Mouse (Mus musculus) c-Kit-positive CD71-positive TER-119-positive erythroid progenitor cells, embryonic 14.5 days (primary cell): ENCODE data around the gene Trim69.

ENCODE experiments used
- DNase-seq: peaks from one replicate; pipeline ENCODE4 v3.0.0-alpha.2; 2013; ENCODE audit warnings: low spot score

The Trim69 gene

GRCm38 (mm10) chr2:122153681-122154365 lies 6.7 kb upstream of the Trim69 start:
- no peak for DNase-seq

GRCm38 (mm10) chr2:122154479-122154878 lies 6.0 kb upstream of the Trim69 start:
- DNase-seq: no peak

DNA sequence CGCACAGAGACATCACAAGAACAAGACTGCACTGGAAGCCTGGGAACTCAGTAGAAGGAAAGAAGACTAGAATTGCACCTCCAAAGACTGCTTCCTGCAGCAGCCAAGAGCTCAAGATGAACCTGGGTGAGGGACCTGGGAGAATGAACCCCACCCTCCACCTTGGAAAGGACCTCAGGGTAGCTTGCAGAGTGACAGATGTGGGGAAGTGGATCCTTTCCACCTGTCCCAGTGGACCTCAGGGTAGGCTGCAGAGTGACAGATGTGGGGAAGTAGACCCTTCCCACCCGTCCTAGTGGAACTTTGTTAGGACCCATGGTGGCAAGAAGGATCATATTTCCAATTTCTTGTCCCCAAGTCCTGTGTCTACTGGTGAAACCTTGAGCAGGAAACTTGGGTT lies 5.2 kb upstream of the Trim69 start:
- no peak for DNase-seq

DNA sequence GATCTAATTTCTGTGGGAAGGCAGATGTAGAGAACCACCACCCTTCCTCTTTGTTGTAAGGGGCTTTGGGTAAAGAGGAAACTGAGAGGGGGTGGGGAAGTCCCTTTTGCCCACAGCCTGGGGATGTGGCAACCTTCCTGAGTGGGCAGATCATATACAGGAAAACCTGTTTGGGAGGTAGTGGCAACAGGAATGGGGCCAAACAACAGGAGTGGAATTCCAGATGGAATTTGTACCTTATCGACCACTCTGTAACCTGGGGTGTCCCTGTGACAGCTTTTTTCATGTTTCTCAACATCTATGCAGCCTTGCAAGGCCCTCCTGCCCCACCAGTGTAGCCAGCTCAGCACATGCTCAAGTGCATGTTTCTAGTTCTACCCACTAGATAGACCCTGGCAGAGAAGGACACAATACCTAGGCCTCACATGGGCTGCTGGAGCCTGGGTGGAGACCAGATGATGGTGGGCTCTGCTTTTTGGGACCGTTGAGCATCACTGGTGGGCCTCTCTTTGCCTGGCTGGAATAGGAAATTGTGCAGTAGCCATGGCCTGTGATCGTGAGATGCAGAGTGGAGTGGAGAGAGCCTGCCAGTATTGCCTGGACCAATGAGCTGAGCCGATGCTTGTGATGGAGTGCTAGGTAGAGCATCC lies 4.3 kb upstream of the Trim69 start:
- no peak for DNase-seq

DNA sequence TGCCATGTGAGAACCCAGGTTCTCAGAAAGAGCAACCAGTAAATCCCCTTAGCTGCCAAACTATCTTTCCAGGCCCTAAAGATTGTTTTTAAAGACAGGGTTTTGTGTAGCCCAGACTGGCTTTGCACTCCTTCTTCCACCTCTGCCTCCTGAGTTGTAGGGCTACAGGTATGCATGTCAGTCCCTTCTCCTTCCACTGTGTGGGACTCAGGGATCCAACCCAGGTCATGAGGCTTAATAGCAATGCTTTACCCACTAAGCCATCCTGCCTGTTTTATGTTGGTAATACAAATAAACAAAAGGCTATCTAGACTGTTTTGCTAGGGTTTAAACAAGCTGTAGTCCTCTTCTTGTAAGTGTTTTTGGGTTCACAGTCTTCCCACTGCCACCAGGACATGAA lies 2.9 kb upstream of the Trim69 start:
- no peak for DNase-seq

DNA sequence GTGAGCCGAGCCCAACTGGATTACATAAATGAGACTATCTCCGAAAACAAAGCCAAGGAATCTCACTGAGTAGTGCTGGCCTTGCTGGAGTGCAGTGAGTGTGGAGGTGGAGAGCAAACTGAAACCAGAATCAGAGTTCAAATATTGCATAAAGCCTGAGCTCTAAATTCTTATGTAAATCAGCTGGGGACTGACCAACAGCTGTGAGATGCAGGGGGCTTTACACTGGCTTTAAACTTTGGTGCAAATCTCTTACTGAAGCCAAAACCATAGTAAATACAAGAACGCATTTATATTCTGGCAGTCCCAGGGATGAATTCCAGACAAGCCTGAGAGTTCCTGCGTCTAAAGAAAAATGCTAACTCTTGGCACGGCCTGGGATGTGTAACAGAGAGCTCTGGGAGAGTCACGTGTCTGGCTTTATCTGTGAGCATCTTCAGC lies 2.1 kb upstream of the Trim69 start:
- no peak for DNase-seq

GRCm38 (mm10) chr2:122159667-122160066 lies 833 bp upstream of the Trim69 start:
- DNase-seq: no peak

DNA sequence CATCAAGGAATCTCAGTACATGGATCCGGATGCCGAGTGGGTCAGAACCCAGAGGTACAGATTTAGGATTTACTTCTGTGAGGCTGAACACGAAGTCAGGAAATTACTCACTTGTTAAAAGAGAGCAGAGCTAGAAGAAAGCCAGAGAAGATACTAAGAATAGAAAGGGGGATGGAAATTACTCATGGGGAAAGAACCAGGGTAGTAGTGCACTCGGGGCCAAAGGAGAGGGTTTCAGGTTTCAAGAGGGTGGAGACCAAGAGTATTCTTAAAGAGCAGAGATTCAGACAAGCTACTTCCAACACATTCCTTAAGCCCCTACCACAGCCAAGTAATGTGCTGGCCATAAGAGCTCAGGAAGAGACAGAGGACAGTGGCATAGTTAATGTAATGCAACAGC lies 1.0 kb downstream of the Trim69 start:
- no peak for DNase-seq

DNA sequence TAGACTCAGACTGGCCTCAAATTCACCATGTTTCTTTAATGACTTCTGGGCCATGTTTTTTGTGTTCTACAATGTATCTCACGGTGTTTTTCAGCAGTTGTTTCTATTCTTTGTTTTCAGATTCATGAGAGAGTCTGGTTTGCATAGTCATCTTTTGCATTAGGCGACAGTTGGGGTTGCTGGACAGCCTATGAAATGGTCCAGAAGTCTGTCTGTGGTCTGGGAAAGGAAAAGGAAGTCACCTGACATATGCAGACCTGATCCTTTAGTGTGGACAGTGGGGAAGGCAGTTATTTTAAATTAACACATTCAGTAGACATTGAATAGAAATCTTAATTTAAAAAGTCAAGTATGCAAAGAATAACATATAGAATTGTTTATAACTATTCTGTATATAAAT lies 2.0 kb downstream of the Trim69 start:
- no peak for DNase-seq

DNA sequence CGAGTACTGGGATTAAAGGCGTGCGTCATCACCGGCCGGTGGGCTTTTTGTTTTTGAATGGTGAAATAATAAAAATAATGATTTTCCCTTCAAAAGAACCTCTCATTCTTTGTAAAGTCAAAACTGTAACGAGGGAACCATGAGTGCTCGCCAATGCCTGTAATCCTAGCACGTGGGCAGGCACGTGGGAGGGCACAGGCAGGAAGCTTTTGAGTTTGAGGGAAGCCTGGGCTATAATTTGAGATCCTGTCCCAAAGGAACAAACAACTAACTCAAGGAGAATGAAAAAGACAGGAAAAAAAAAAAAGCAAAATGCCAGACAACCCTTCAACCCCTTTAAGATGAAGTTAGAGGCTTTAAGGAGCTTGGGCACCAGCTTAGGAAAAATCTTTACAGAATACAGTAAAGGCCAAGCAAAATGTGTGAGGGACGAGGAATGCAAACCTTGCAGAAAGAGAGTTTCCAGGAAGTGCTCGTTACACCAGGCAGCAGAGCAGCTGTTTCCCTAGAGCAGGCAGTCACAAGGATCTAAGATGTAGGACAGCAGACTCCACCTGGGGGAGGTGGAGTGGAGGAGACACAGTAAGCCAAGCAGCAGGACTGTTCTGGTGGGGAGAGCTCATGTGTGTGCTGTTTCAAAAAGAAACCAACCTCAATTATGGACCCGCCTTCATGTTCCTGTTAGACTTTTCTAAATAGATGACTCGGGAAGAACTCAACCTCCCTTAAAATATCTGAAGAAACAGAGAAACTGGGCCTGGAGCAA lies 3.1 kb downstream of the Trim69 start:
- DNase-seq: no peak

- DNase-seq: no peak
Observed at GRCm38 (mm10) chr2:122164293-122164692, 3.8 kb downstream of the Trim69 start.

DNA sequence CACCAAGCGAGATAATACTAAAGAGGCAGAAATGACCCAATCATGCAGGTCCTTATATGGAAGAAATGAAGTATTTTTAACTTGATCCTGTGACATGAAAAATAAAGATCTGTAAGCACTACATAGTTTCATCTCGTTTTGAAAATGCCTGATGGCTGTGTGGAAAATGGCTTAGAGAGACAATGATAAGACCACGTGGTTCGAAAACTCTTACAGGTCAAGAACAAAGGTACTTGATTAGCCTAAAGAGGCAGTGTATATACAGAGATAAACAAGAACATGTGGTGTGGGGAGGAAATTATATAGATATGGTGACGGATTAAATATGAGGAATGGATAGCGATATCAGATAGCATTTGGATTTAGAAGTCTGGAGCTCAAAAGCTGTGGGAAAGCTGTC lies 10.8 kb downstream of the Trim69 start:
- no peak for DNase-seq

DNA sequence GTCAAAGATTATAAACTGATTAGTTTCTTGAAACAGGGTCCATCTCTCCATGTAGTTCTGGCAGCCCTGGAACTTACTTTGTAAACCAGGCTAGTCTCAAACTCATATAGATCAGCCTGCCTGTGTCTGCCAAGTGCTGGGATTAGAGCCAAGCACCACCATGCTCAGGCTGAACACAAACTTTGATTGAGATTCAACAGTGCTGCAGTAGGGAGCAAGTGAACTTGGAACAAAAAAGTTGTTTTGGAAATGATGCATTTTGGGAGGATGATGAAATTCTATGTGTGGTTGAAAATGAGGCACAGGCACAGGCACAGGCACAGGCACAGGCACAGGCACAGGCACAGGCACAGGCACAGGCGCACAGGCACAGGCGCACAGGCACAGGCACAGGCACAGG lies 11.7 kb downstream of the Trim69 start:
- DNase-seq: no peak

GRCm38 (mm10) chr2:122180051-122180822 lies 19.7 kb downstream of the Trim69 start:
- no peak for DNase-seq

DNA sequence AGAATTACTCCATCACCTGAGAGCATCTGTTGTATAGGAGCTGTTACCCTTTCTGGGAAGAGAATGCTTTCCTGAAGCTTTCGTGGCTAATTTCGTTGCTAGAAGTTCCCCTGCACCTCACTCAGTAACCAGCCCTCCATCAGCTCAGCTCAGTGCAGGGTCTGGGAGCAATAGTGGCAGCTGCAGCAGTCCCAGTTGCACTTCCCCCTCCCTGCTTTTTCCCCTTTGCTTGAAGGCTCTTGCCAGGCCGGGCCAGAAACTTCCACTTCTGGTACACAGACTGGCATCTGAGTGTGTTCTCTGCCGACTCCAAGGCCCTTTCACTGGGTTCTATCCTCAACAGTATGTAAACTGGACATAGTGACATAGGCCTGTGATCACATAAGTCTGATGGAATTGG lies 24.6 kb downstream of the Trim69 start:
- no peak for DNase-seq

DNA sequence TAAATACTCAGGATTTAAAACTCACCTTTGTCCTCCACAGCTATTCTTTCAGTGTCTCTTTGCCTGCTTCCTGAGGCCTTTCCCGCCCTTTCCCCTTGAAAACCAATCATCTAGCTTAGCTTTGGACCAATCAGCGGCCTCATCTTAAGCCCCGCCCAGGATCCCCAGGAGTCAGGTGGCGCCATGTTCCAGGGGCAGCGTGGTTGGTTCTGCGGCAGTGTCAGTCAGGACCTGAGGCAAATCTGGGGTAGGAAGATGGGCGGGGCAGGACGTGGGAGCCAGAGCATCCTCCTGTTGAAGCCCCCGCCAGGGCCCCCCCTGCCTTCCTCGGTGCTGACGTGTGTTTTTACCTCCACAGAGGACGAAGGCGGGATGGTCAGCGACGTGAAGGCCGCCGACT lies 25.6 kb downstream of the Trim69 start, which contains the start of the genes Patl2 and Terb2:
Gene Patl2, minus strand, starts transcription at position 84 of the 400 bp plus-strand sequence.
Gene Terb2, plus strand, starts transcription at position 167 of the 400 bp plus-strand sequence.
- DNase-seq: no peak

DNA sequence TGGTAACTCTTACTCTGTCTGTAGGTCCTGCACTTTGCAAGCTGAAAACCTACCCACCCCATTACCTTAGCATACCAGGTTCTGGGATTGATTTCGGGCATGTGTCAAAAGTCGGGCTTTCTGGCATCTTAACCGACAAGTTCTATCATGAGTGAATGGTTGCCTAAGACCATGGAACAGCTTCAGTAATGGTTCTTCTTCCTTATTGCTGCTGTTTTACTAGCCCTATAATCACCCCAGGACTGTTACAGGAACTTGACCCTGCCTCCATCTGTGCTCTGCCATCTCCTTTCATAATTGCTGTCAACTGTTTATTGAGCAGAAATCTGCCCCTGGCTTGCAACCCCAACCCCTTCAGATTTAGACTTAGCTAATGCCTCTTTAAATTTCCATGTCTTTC lies 26.3 kb downstream of the Trim69 start:
- no peak for DNase-seq

- DNase-seq: no peak
Observed at GRCm38 (mm10) chr2:122191849-122192248, 31.3 kb downstream of the Trim69 start.

- DNase-seq: peak; percentile 24
Observed at GRCm38 (mm10) chr2:122194509-122194929, 34.0 kb downstream of the Trim69 start.

DNA sequence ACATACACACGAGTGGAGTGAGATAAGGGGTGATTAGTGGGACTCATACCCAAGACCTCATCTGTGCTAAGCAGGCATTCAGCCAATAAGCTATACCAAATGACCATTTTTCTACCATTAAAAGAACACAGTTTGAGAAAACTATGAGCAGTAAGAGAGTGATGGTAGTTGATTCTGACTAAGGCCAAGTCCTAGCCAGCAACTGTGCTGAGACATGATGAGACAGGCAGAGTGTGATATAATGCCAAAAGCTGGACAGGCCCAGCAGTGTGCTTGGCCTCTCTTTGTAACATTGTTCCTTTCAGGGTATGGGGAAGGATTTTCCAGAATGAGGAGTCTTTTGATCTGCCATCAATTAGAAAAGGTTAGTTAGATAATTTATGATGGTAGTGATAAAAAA lies 41.0 kb downstream of the Trim69 start:
- DNase-seq: no peak

DNA sequence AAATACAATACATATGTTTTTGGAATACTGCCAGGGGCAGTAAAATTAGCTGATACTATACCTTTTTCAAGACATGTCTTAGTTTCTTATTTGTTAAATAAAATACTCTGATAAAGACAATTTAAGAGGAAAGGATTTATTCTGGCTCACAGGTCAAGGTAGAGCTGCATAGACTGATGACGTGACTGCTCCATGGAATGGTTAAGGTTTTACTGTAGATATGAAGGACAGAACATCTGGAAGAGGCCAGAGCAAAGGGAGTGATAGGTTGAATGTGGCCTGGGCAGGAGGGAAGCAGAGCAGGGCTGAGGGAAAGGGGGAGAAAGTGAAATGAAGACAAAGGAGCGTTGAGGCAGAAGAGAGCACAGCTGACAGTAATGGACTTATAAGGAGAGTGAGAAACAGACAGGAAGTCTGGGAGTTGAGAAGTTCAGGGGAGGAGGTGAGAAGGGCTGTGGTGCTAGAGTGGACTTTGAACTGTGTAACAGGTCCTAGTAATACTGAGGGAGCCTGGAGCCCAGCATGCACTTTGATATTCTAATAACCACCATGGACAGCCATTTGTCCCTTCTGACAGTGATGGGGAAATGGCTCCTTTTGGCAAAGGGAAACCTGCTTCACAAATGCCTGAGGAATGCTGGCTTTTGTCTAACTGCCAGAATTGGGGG lies 46.1 kb downstream of the Trim69 start:
- DNase-seq: no peak
